7 mouse cellular contexts compared by ENCODE assay signal in genomic region chr4:10896859-10897258, GRCm38 (mm10). TPM values are rescaled to one million over a fixed set of nuclear protein-coding genes. Genes with fewer than 3 reads are reported as not detected.
A peak's percentile ranks its signal among the peaks of the same experiment; 100 is the strongest.
DNase-seq lines count a peak whose midpoint lies in the region; ATAC-seq and TF ChIP-seq lines count a peak whose summit lies in the region.

No protein-coding gene starts in this region.

- no peak overlapping the region for H3K4me3 ChIP-seq in spleen, adult 2 months (ENCODE audit: extremely low read depth, insufficient read depth, insufficient read length)
- no peak overlapping the region for H3K4me3 ChIP-seq in intestine, embryonic 15.5 days (replicated peaks)

- H3K9ac ChIP-seq in intestine, embryonic 15.5 days = no peak overlapping the region

- no peaks in the 10 kb centered on the region for H3K4me1 ChIP-seq in spleen, adult 2 months (ENCODE audit: control insufficient read depth, insufficient read depth, insufficient read length)
- H3K4me1 ChIP-seq in intestine, embryonic 15.5 days (replicated peaks) = no peaks in the 10 kb centered on the region

- no peak for DNase-seq in spleen, adult 2 months (ENCODE audit: low read depth in 1 of 2, low spot score in 2 of 2)
- DNase-seq in spleen, postnatal 4 days (ENCODE audit: low spot score in 2 of 2) = no peak
- peak; percentile 44 for DNase-seq in c-Kit-positive CD71-positive TER-119-negative erythroid progenitor cells, embryonic 14.5 days (ENCODE audit: low read depth)
- DNase-seq in retina, adult 2 months (ENCODE audit: low read depth, low spot score) = peak; percentile 23
- no peak for DNase-seq in heart, postnatal 14 days
- DNase-seq in left cerebral cortex, postnatal 36 days (ENCODE audit: low spot score in 2 of 2) = no peak

- intact Hi-C loops in heart, postnatal 14 days (cut with DNase I) = no loop called here
- intact Hi-C loops in left cerebral cortex, postnatal 36 days (cut with DNase I) = no loop called here

- H3K27me3 ChIP-seq in spleen, adult 2 months (ENCODE audit: control insufficient read depth, insufficient read depth, low read length) = no peaks in the 10 kb centered on the region
- no peaks in the 10 kb centered on the region for H3K27me3 ChIP-seq in intestine, embryonic 15.5 days (replicated peaks)

- no peak for TF ChIP-seq POLR2A in spleen, adult 2 months (IDR thresholded peaks at IDR 0.05; ENCODE audit: low read depth, low read length)

- H3K27ac ChIP-seq in spleen, adult 2 months (ENCODE audit: insufficient read depth, low read length) = no peak overlapping the region
- no peak overlapping the region for H3K27ac ChIP-seq in intestine, embryonic 15.5 days

- no peaks in the 10 kb centered on the region for H3K9me3 ChIP-seq in intestine, embryonic 15.5 days

- ATAC-seq in intestine, embryonic 15.5 days = peak; percentile 75

- no peaks in the 10 kb centered on the region for H3K36me3 ChIP-seq in spleen, adult 2 months (ENCODE audit: control insufficient read depth, insufficient read depth, low read length)
- H3K36me3 ChIP-seq in intestine, embryonic 15.5 days = peaks cover 8% of the 10 kb centered on the region; the same call in 1 of the 2 replicates

- H3K4me2 ChIP-seq in intestine, embryonic 15.5 days (replicated peaks) = no peak overlapping the region

- peak; percentile 17; the same call in 1 of the 2 replicates for TF ChIP-seq CTCF in spleen, adult 2 months (IDR thresholded peaks at IDR 0.05; ENCODE audit: extremely low read depth, insufficient read depth, insufficient read length, insufficient replicate concordance)

RNA-seq across cellular contexts. Expression of gene 2610301B20Rik, which starts 22.6 kb away (rescaled TPM):
- polyA plus RNA-seq in spleen, adult 2 months (2012; rRNA removed) = 1.5 TPM in 2 replicates
- polyA plus RNA-seq in intestine, embryonic 15.5 days (2015; fragmentation: Nextera tagmentation; extraction: Ambion mirVana) = 21.4 TPM in 2 replicates
- 1 to 10 TPM; 7.8 to 8.9 TPM for total RNA-seq in heart, postnatal 14 days (2021)
- total RNA-seq in left cerebral cortex, postnatal 36 days (2021) = 10 to 100 TPM; 33.5 to 37.8 TPM

Comparison
In these comparisons a context has a peak if more than half of its experiments do, and no peak if none do; other contexts are left out.
1. DNase-seq: peak in c-Kit-positive CD71-positive TER-119-negative erythroid progenitor cells, embryonic 14.5 days (single experiment) and retina, adult 2 months (single experiment); none in spleen, adult 2 months (0 of 2), spleen, postnatal 4 days (0 of 2), heart, postnatal 14 days (0 of 2) and left cerebral cortex, postnatal 36 days (0 of 2).